32 mouse cellular contexts compared by ENCODE assay signal in genomic region chr5:129717016-129717415, GRCm38 (mm10). TPM values are rescaled to one million over a fixed set of nuclear protein-coding genes. Genes with fewer than 3 reads are reported as not detected.
DNase-seq lines count a peak whose midpoint lies in the region; ATAC-seq and TF ChIP-seq lines count a peak whose summit lies in the region.
"Had no signal": no experiment of that assay in that cellular context is flagged by ENCODE, and none has a peak within 500 bp of the region (broad histone marks: within the 10 kb centered on the region; RNA-seq: fewer than 3 reads in every experiment).

No protein-coding gene starts in this region.

- no peak for ATAC-seq in hindbrain, postnatal 0 days
- ATAC-seq in hindbrain, embryonic 11.5 days (ENCODE audit: low FRiP score) = no peak
- ATAC-seq in midbrain, postnatal 0 days (ENCODE audit: low FRiP score) = no peak
- ATAC-seq in midbrain, embryonic 16.5 days = no peak
- ATAC-seq in megakaryocyte-erythroid progenitor cell, adult 5-6 weeks (replicated peaks; ENCODE audit: low FRiP score, low TSS enrichment, poor library complexity, severe bottlenecking) = 0 out of 2 replicates have a peak, but pooled peaks have one; percentile 44
- ATAC-seq: forebrain, embryonic 16.5 days; intestine, embryonic 16.5 days; midbrain, embryonic 15.5 days had no signal

- H3K4me1 ChIP-seq in hindbrain, postnatal 0 days (ENCODE audit: insufficient read depth, low read length) = 0 out of 2 replicates have a peak, but pooled peaks cover 8% of the 10 kb centered on the region
- no peaks in the 10 kb centered on the region for H3K4me1 ChIP-seq in hindbrain, embryonic 11.5 days (replicated peaks; ENCODE audit: control insufficient read depth, insufficient read depth, low read length)
- peaks cover 3% of the 10 kb centered on the region; the same call in 1 of the 2 replicates for H3K4me1 ChIP-seq in midbrain, postnatal 0 days (ENCODE audit: insufficient read depth, low read length)
- peaks cover 7% of the 10 kb centered on the region for H3K4me1 ChIP-seq in midbrain, embryonic 16.5 days (ENCODE audit: control insufficient read depth, insufficient read depth, low read length)
- no peaks in the 10 kb centered on the region; a peak in 1 of 4 replicates for H3K4me1 ChIP-seq in MEL (ENCODE audit: control insufficient read depth in 1 of 2, insufficient read depth in 2 of 2, low read length in 2 of 2)

- no peak overlapping the region for H3K9ac ChIP-seq in hindbrain, postnatal 0 days (replicated peaks; ENCODE audit: low read length)
- no peak overlapping the region for H3K9ac ChIP-seq in hindbrain, embryonic 11.5 days (ENCODE audit: low read depth, low read length)
- no peak overlapping the region for H3K9ac ChIP-seq in midbrain, postnatal 0 days (replicated peaks; ENCODE audit: low read length, poor library complexity, severe bottlenecking)
- H3K9ac ChIP-seq in midbrain, embryonic 16.5 days (ENCODE audit: low read depth, low read length) = no peak overlapping the region
- H3K9ac ChIP-seq in MEL (ENCODE audit: control insufficient read depth, low read depth, low read length, poor library complexity, severe bottlenecking) = no peak overlapping the region
- H3K9ac ChIP-seq: embryonic facial prominence, embryonic 13.5 days; hindbrain, embryonic 13.5 days; limb, embryonic 15.5 days; stomach, embryonic 15.5 days had no signal

- no peak overlapping the region for H3K4me2 ChIP-seq in hindbrain, postnatal 0 days (ENCODE audit: low read depth, low read length)
- H3K4me2 ChIP-seq in hindbrain, embryonic 11.5 days (replicated peaks; ENCODE audit: low read depth, low read length) = no peak overlapping the region
- no peak overlapping the region for H3K4me2 ChIP-seq in midbrain, postnatal 0 days (ENCODE audit: low read depth, low read length, poor library complexity, severe bottlenecking)
- H3K4me2 ChIP-seq in midbrain, embryonic 16.5 days (ENCODE audit: low read length) = no peak overlapping the region
- H3K4me2 ChIP-seq: midbrain, embryonic 15.5 days had no signal

- TF ChIP-seq EP300 in MEL (IDR thresholded peaks at IDR 0.05; ENCODE audit: low read depth in 1 of 2, low read length in 2 of 2) = no peak

- DNase-seq in hindbrain, postnatal 0 days (ENCODE audit: low spot score) = no peak
- no peak for DNase-seq in hindbrain, embryonic 11.5 days (ENCODE audit: low spot score)
- DNase-seq in midbrain, postnatal 0 days (ENCODE audit: low spot score) = no peak
- peak; percentile 28 for DNase-seq in MEL (ENCODE audit: low read depth, low spot score)
- DNase-seq in ovary, postnatal 14 days (ENCODE audit: low spot score) = no peak
- no peak for DNase-seq in gastrocnemius, adult 8-10 months (ENCODE audit: low spot score in 2 of 2)
- DNase-seq: adrenal gland, postnatal 25 days; cerebellum, adult 11 months; cerebellum, postnatal 10 days; heart, postnatal 10 days; lung, postnatal 10 days; right cerebral cortex, postnatal 25 days; thymus, postnatal 25 days had no signal

- H3K79me2 ChIP-seq in MEL (ENCODE audit: control insufficient read depth, insufficient read depth, low read length, poor library complexity) = peaks cover 10% of the 10 kb centered on the region

- H3K9me3 ChIP-seq in hindbrain, postnatal 0 days (ENCODE audit: low read length) = no peaks in the 10 kb centered on the region
- H3K9me3 ChIP-seq in hindbrain, embryonic 11.5 days (ENCODE audit: control insufficient read depth, low read length) = no peaks in the 10 kb centered on the region
- H3K9me3 ChIP-seq in midbrain, postnatal 0 days (ENCODE audit: low read length) = no peaks in the 10 kb centered on the region
- H3K9me3 ChIP-seq in midbrain, embryonic 16.5 days (replicated peaks; ENCODE audit: control insufficient read depth, low read length, poor library complexity, severe bottlenecking) = no peaks in the 10 kb centered on the region
- H3K9me3 ChIP-seq in MEL (replicated peaks; ENCODE audit: insufficient read depth, low read length) = no peaks in the 10 kb centered on the region
- H3K9me3 ChIP-seq: embryonic facial prominence, embryonic 13.5 days; hindbrain, embryonic 13.5 days; limb, embryonic 15.5 days; megakaryocyte, embryonic 14.5 days; midbrain, embryonic 15.5 days; stomach, embryonic 15.5 days had no signal

- no peak overlapping the region for H3K27ac ChIP-seq in hindbrain, postnatal 0 days
- no peak overlapping the region for H3K27ac ChIP-seq in hindbrain, embryonic 11.5 days (ENCODE audit: low read depth, low read length)
- H3K27ac ChIP-seq in midbrain, postnatal 0 days (ENCODE audit: low read depth, low read length) = no peak overlapping the region
- H3K27ac ChIP-seq in midbrain, embryonic 16.5 days (ENCODE audit: low read length) = no peak overlapping the region
- no peak overlapping the region for H3K27ac ChIP-seq in MEL (ENCODE audit: control insufficient read depth, low read depth, low read length)
- H3K27ac ChIP-seq: embryonic facial prominence, embryonic 13.5 days; hindbrain, embryonic 13.5 days; limb, embryonic 15.5 days; midbrain, embryonic 15.5 days; stomach, embryonic 15.5 days had no signal

- no peak for TF ChIP-seq RAD21 in MEL (IDR thresholded peaks at IDR 0.05; ENCODE audit: low read depth, low read length)

- H3K36me3 ChIP-seq in hindbrain, postnatal 0 days (ENCODE audit: insufficient read depth, low read length) = peaks cover 19% of the 10 kb centered on the region
- no peaks in the 10 kb centered on the region for H3K36me3 ChIP-seq in hindbrain, embryonic 11.5 days (ENCODE audit: control insufficient read depth, insufficient read depth, low read length)
- peaks cover 25% of the 10 kb centered on the region for H3K36me3 ChIP-seq in midbrain, postnatal 0 days (ENCODE audit: insufficient read depth, low read length)
- H3K36me3 ChIP-seq in midbrain, embryonic 16.5 days (ENCODE audit: control insufficient read depth, insufficient read depth, low read length) = peaks cover 10% of the 10 kb centered on the region
- peaks cover 0 to 10% of the 10 kb centered on the region in 2 experiments; a peak in 3 of 4 replicates for H3K36me3 ChIP-seq in MEL (ENCODE audit: control insufficient read depth in 1 of 2, insufficient read depth in 2 of 2, low read length in 2 of 2)

- no peak overlapping the region for H3K4me3 ChIP-seq in hindbrain, postnatal 0 days (ENCODE audit: low read length)
- H3K4me3 ChIP-seq in hindbrain, embryonic 11.5 days (ENCODE audit: low read depth, low read length) = no peak overlapping the region
- no peak overlapping the region for H3K4me3 ChIP-seq in midbrain, postnatal 0 days (ENCODE audit: low read depth, low read length)
- no peak overlapping the region for H3K4me3 ChIP-seq in midbrain, embryonic 16.5 days (ENCODE audit: low read depth, low read length)
- H3K4me3 ChIP-seq in MEL (ENCODE audit: control insufficient read depth in 1 of 2, insufficient read depth in 1 of 2, low read depth in 2 of 2, low read length in 2 of 2) = no peak overlapping the region
- H3K4me3 ChIP-seq: megakaryocyte, embryonic 14.5 days had no signal

- peak; percentile 15; the same call in 1 of the 2 replicates for TF ChIP-seq CTCF in hindbrain, postnatal 0 days (IDR thresholded peaks at IDR 0.05; ENCODE audit: low read depth)
- peak; percentile 35; the same call in 1 of the 2 replicates for TF ChIP-seq CTCF in midbrain, postnatal 0 days (IDR thresholded peaks at IDR 0.05)
- peak in 1 of 3 experiments; percentile 24; a peak in 2 of 6 replicates for TF ChIP-seq CTCF in MEL (IDR thresholded peaks at IDR 0.05 in 2 of 3, conservative IDR thresholded peaks at IDR 0.05 in 1 of 3; ENCODE audit: control insufficient read depth in 1 of 3, insufficient read depth in 1 of 3, low read depth in 2 of 3, low read length in 3 of 3, poor library complexity in 1 of 3, severe bottlenecking in 1 of 3)

- TF ChIP-seq POLR2A in MEL (IDR thresholded peaks at IDR 0.05; ENCODE audit: control insufficient read depth in 1 of 2, insufficient read depth in 1 of 2, low read depth in 1 of 2, low read length in 2 of 2, poor library complexity in 1 of 2) = no peak

- H3K27me3 ChIP-seq in hindbrain, postnatal 0 days (ENCODE audit: insufficient read depth, low read length) = no peaks in the 10 kb centered on the region
- H3K27me3 ChIP-seq in hindbrain, embryonic 11.5 days (ENCODE audit: control insufficient read depth, insufficient read depth, low read length) = no peaks in the 10 kb centered on the region
- H3K27me3 ChIP-seq in midbrain, postnatal 0 days (ENCODE audit: insufficient read depth, low read length) = no peaks in the 10 kb centered on the region; the same call in 1 of the 2 replicates
- H3K27me3 ChIP-seq in midbrain, embryonic 16.5 days (ENCODE audit: control insufficient read depth, insufficient read depth, low read depth, low read length) = no peaks in the 10 kb centered on the region
- H3K27me3 ChIP-seq in MEL (ENCODE audit: control insufficient read depth in 1 of 2, insufficient read depth in 2 of 2, low read length in 2 of 2) = peaks cover 0 to 1% of the 10 kb centered on the region in 2 experiments; a peak in 2 of 4 replicates
- H3K27me3 ChIP-seq: limb, embryonic 15.5 days; midbrain, embryonic 15.5 days; stomach, embryonic 15.5 days had no signal

- WGBS in hindbrain, postnatal 0 days = 89% methylated on average over 9 of the region's 9 CpGs
- 85% methylated on average over 9 of the region's 9 CpGs for WGBS in hindbrain, embryonic 11.5 days
- 84% methylated on average over 9 of the region's 9 CpGs for WGBS in midbrain, postnatal 0 days
- 92% methylated on average over 9 of the region's 9 CpGs for WGBS in midbrain, embryonic 16.5 days

RNA-seq across cellular contexts. Expression of gene Mrps17, which starts 1.7 kb away (rescaled TPM):
- total RNA-seq in hindbrain, postnatal 0 days (2014; rRNA removed) = 112 and 113 TPM in 2 replicates
- 156 and 157 TPM in 2 replicates for polyA plus RNA-seq in hindbrain, postnatal 0 days (2015; fragmentation: Nextera tagmentation; extraction: Ambion mirVana)
- 167 and 186 TPM in 2 replicates for polyA plus RNA-seq in hindbrain, embryonic 11.5 days (2014; fragmentation: Nextera tagmentation; extraction: Ambion mirVana)
- total RNA-seq in midbrain, postnatal 0 days (2014; rRNA removed) = 124 and 163 TPM in 2 replicates
- polyA plus RNA-seq in midbrain, postnatal 0 days (2015; fragmentation: Nextera tagmentation; extraction: Ambion mirVana) = 161 and 176 TPM in 2 replicates
- 167 and 170 TPM in 2 replicates for polyA plus RNA-seq in midbrain, embryonic 16.5 days (2015; fragmentation: Nextera tagmentation; extraction: Ambion mirVana)
- 181 and 211 TPM in 2 replicates for total RNA-seq in MEL (2012; rRNA removed)
- polyA plus RNA-seq in MEL (2012; ENCODE audit: insufficient read depth in 1 of 2, insufficient read length in 2 of 2, low read depth in 1 of 2, low replicate concordance in 2 of 2, missing spikeins in 1 of 2) = 100 to 1,000 TPM in 1 of 2 experiments, not detected in 1; 182 TPM
- 125 and 167 TPM in 2 replicates for total RNA-seq in megakaryocyte-erythroid progenitor cell, adult 5-6 weeks (2014; fragmentation: Nextera tagmentation)
- total RNA-seq in megakaryocyte-erythroid progenitor cell, adult 5-6 weeks (2017) = 82.0 and 92.6 TPM in 2 replicates
- total RNA-seq in gastrocnemius, adult 8-10 months (2022) = 10 to 100 TPM; 51.7 to 62.7 (median 57.5) TPM

RNA-seq across cellular contexts. Expression of gene Nipsnap2, which starts 7.8 kb away (rescaled TPM):
- 72.3 and 75.7 TPM in 2 replicates for total RNA-seq in hindbrain, postnatal 0 days (2014; rRNA removed)
- polyA plus RNA-seq in hindbrain, postnatal 0 days (2015; fragmentation: Nextera tagmentation; extraction: Ambion mirVana) = 115 and 125 TPM in 2 replicates
- 82.1 and 85.7 TPM in 2 replicates for polyA plus RNA-seq in hindbrain, embryonic 11.5 days (2014; fragmentation: Nextera tagmentation; extraction: Ambion mirVana)
- total RNA-seq in midbrain, postnatal 0 days (2014; rRNA removed) = 66.7 and 79.0 TPM in 2 replicates
- 108 and 109 TPM in 2 replicates for polyA plus RNA-seq in midbrain, postnatal 0 days (2015; fragmentation: Nextera tagmentation; extraction: Ambion mirVana)
- polyA plus RNA-seq in midbrain, embryonic 16.5 days (2015; fragmentation: Nextera tagmentation; extraction: Ambion mirVana) = 87.7 and 90.4 TPM in 2 replicates
- total RNA-seq in MEL (2012; rRNA removed) = 29.9 and 34.2 TPM in 2 replicates
- polyA plus RNA-seq in MEL (2012; ENCODE audit: insufficient read depth in 1 of 2, insufficient read length in 2 of 2, low read depth in 1 of 2, low replicate concordance in 2 of 2, missing spikeins in 1 of 2) = 10 to 100 TPM in 1 of 2 experiments, not detected in 1; 35.7 TPM
- total RNA-seq in megakaryocyte-erythroid progenitor cell, adult 5-6 weeks (2014; fragmentation: Nextera tagmentation) = 32.1 and 32.8 TPM in 2 replicates
- total RNA-seq in megakaryocyte-erythroid progenitor cell, adult 5-6 weeks (2017) = 23.8 and 41.1 TPM in 2 replicates
- total RNA-seq in gastrocnemius, adult 8-10 months (2022) = 100 to 1,000 TPM; 494 to 562 (median 513) TPM

RNA-seq across cellular contexts. Expression of gene Sept14, which starts 8.7 kb away (rescaled TPM):
- not detected in 2 replicates for total RNA-seq in hindbrain, postnatal 0 days (2014; rRNA removed)
- polyA plus RNA-seq in hindbrain, postnatal 0 days (2015; fragmentation: Nextera tagmentation; extraction: Ambion mirVana) = not detected in 2 replicates
- not detected in 2 replicates for polyA plus RNA-seq in hindbrain, embryonic 11.5 days (2014; fragmentation: Nextera tagmentation; extraction: Ambion mirVana)
- total RNA-seq in midbrain, postnatal 0 days (2014; rRNA removed) = not detected in 2 replicates
- polyA plus RNA-seq in midbrain, postnatal 0 days (2015; fragmentation: Nextera tagmentation; extraction: Ambion mirVana) = not detected in 2 replicates
- polyA plus RNA-seq in midbrain, embryonic 16.5 days (2015; fragmentation: Nextera tagmentation; extraction: Ambion mirVana) = not detected in 2 replicates
- not detected in 2 replicates for total RNA-seq in MEL (2012; rRNA removed)
- polyA plus RNA-seq in MEL (2012; ENCODE audit: insufficient read depth in 1 of 2, insufficient read length in 2 of 2, low read depth in 1 of 2, low replicate concordance in 2 of 2, missing spikeins in 1 of 2) = not detected
- total RNA-seq in megakaryocyte-erythroid progenitor cell, adult 5-6 weeks (2014; fragmentation: Nextera tagmentation) = not detected in 2 replicates
- total RNA-seq in megakaryocyte-erythroid progenitor cell, adult 5-6 weeks (2017) = not detected in 2 replicates
- not detected for total RNA-seq in gastrocnemius, adult 8-10 months (2022)
- total RNA-seq: adrenal gland, postnatal 25 days; gastrocnemius, postnatal 4 days; heart, postnatal 10 days; layer of hippocampus, postnatal 25 days; left cerebral cortex, postnatal 25 days; neutrophil, adult 5-6 weeks had no signal
- polyA plus RNA-seq: C2C12; embryonic facial prominence, embryonic 13.5 days; forebrain, embryonic 16.5 days; heart, embryonic 11.5 days; hindbrain, embryonic 13.5 days; intestine, embryonic 16.5 days; kidney, embryonic 16.5 days; large intestine, adult 2 months; limb, embryonic 15.5 days; midbrain, embryonic 15.5 days; spleen, adult 2 months; stomach, embryonic 15.5 days had no signal

RNA-seq across cellular contexts. Expression of gene Zfp11, which starts 47.1 kb away (rescaled TPM):
- 3.3 and 4.7 TPM in 2 replicates for total RNA-seq in hindbrain, postnatal 0 days (2014; rRNA removed)
- polyA plus RNA-seq in hindbrain, postnatal 0 days (2015; fragmentation: Nextera tagmentation; extraction: Ambion mirVana) = 3.2 and 3.4 TPM in 2 replicates
- polyA plus RNA-seq in hindbrain, embryonic 11.5 days (2014; fragmentation: Nextera tagmentation; extraction: Ambion mirVana) = 7.4 and 7.5 TPM in 2 replicates
- total RNA-seq in midbrain, postnatal 0 days (2014; rRNA removed) = 5.1 and 5.3 TPM in 2 replicates
- polyA plus RNA-seq in midbrain, postnatal 0 days (2015; fragmentation: Nextera tagmentation; extraction: Ambion mirVana) = 4.5 and 4.7 TPM in 2 replicates
- 8.1 and 9.3 TPM in 2 replicates for polyA plus RNA-seq in midbrain, embryonic 16.5 days (2015; fragmentation: Nextera tagmentation; extraction: Ambion mirVana)
- not detected in 2 replicates for total RNA-seq in MEL (2012; rRNA removed)
- polyA plus RNA-seq in MEL (2012; ENCODE audit: insufficient read depth in 1 of 2, insufficient read length in 2 of 2, low read depth in 1 of 2, low replicate concordance in 2 of 2, missing spikeins in 1 of 2) = under 1 TPM in 1 of 2 experiments, not detected in 1; 0.03 TPM
- total RNA-seq in megakaryocyte-erythroid progenitor cell, adult 5-6 weeks (2014; fragmentation: Nextera tagmentation) = 4.5 and 6.2 TPM in 2 replicates
- total RNA-seq in megakaryocyte-erythroid progenitor cell, adult 5-6 weeks (2017) = 2.6 and 5.2 TPM in 2 replicates
- total RNA-seq in gastrocnemius, adult 8-10 months (2022) = 1 to 10 TPM; 2.1 to 2.6 (median 2.4) TPM
